Mouse (Mus musculus): Measurements from ENCODE around the gene Fam98c. TPM values are rescaled to one million over a fixed set of nuclear protein-coding genes. Genes with fewer than 3 reads are reported as not detected.
"Not testable (repeated sequence)": the region's sequence is repeated elsewhere in the genome, so short reads cannot be mapped to it uniquely, and the experiment has no call there.

The Fam98c gene
- polyA plus RNA-seq (2014; fragmentation: Nextera tagmentation; extraction: Ambion mirVana) = 15.4 and 16.5 TPM in 2 replicates

- Histone ChIP-seq H3K9ac (ENCODE audit: low read depth, low read length) (peak within 1 kb of the TSS; percentile 77), H3K36me3 (ENCODE audit: control insufficient read depth, insufficient read depth, low read length) (no peaks in the 10 kb centered on the region), H3K4me3 (ENCODE audit: low read depth, low read length) (peak within 1 kb of the TSS; percentile 79), H3K27ac (replicated peaks; ENCODE audit: low read depth, low read length) (peak within 1 kb of the TSS; percentile 82), H3K4me1 (ENCODE audit: control insufficient read depth, insufficient read depth, low read length) (0 out of 2 replicates have a peak, but pooled peaks cover 2% of the 10 kb centered on the region), H3K4me2 (ENCODE audit: low read depth, low read length) (peak within 1 kb of the TSS; percentile 97), H3K27me3 (replicated peaks; ENCODE audit: control insufficient read depth, insufficient read depth, low read length) (0 out of 2 replicates have a peak, but pooled peaks cover 7% of the 10 kb centered on the region), H3K9me3 (ENCODE audit: control insufficient read depth, low read length) (no peaks in the 10 kb centered on the region)
- 7% methylated on average over 28 of the region's 68 CpGs for WGBS
- DNase-seq (ENCODE audit: low spot score) = peak; percentile 92
- peak; percentile 89 for ATAC-seq (ENCODE audit: low read depth)
These were observed at the start of gene Fam98c for GRCm38 (mm10) chr7:29155838-29156782. Gene Fam98c, minus strand, starts transcription at chr7:29156234.

DNA sequence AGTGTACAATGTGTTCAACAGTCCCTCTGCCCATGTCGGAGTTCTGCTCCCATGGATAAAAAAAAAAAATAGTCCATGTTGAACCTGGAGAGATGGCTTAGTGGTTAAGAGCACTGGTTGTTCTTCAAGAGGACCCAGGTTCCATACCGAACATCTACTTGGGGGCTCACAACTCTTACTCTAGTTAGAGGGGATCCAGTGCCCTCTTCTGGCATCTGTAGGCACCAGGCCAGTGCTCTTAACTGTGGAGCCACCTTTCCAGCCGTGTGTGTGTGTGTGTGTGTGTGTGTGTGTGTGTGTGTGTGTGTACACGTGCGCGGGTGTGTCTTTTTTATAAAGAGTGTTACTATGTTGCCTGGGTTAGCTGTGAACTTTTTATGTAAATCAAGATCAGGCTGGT is 46.5 kb upstream of the Fam98c start:
- Histone ChIP-seq H3K27ac (replicated peaks; ENCODE audit: low read depth, low read length) (no peak overlapping the region), H3K9ac (ENCODE audit: low read depth, low read length) (no peak overlapping the region), H3K27me3 (replicated peaks; ENCODE audit: control insufficient read depth, insufficient read depth, low read length) (no peaks in the 10 kb centered on the region), H3K4me2 (ENCODE audit: low read depth, low read length) (no peak overlapping the region), H3K4me3 (ENCODE audit: low read depth, low read length) (no peak overlapping the region), H3K9me3 (ENCODE audit: control insufficient read depth, low read length) (no peaks in the 10 kb centered on the region), H3K36me3 (ENCODE audit: control insufficient read depth, insufficient read depth, low read length) (no peaks in the 10 kb centered on the region), H3K4me1 (ENCODE audit: control insufficient read depth, insufficient read depth, low read length) (no peaks in the 10 kb centered on the region)
- ATAC-seq (ENCODE audit: low read depth) = no peak
- DNase-seq (ENCODE audit: low spot score) = no peak
- 82% methylated on average over 6 of the region's 6 CpGs for WGBS

GRCm38 (mm10) chr7:29194230-29194629 is 38.2 kb upstream of the Fam98c start:
- DNase-seq (ENCODE audit: low spot score); H3K36me3 ChIP-seq (ENCODE audit: control insufficient read depth, insufficient read depth, low read length); H3K4me1 ChIP-seq (ENCODE audit: control insufficient read depth, insufficient read depth, low read length); ATAC-seq (ENCODE audit: low read depth); H3K9me3 ChIP-seq (ENCODE audit: control insufficient read depth, low read length); H3K27me3 ChIP-seq (replicated peaks; ENCODE audit: control insufficient read depth, insufficient read depth, low read length); H3K9ac ChIP-seq (ENCODE audit: low read depth, low read length); H3K27ac ChIP-seq (replicated peaks; ENCODE audit: low read depth, low read length); H3K4me3 ChIP-seq (ENCODE audit: low read depth, low read length); H3K4me2 ChIP-seq (ENCODE audit: low read depth, low read length): not testable (repeated sequence)
- 100% methylated on average over 1 of the region's 1 CpGs for WGBS

DNA sequence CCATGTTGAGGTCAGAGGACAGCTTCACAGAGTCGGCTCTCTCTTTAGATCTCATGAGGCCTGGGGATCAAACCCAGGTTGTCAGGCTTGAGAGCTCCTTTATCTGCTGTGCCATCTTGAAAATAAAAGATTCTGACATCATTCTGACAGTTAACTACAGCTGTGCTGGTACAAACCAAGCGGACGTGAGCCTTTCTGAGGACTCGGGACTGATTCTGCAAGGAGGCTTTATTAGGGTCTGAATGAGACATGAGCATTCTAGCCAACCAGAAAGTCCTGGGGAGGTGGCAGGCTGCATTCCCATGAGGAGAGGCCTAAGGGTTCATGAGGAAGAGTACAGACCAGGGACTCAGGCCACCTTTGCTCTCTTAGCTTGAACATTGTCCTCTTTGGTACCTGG is 25.3 kb upstream of the Fam98c start:
- ATAC-seq (ENCODE audit: low read depth); H3K4me2 ChIP-seq (ENCODE audit: low read depth, low read length): not testable (repeated sequence)
- WGBS = 90% methylated on average over 4 of the region's 4 CpGs

DNA sequence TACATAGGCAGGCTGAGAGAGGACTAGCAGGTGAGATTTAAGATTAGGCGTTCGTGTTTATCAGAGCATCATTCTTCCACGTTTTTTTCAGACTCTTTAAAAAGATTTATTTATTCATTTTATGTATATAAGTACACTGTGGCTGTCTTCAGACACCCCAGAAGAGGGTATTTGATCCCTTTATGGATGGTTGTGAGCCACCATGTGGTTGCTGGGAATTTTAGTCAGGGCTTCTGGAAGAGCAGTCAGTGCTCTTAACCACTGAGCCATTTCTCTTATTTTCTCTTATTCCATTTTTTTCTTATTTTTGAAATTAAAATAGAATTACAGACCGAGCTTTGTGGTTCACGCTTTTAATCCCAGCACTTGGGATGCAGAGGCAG is 24.8 kb upstream of the Fam98c start:
- peak; percentile 19 for ATAC-seq (ENCODE audit: low read depth)
- peaks cover 10% of the 10 kb centered on the region; the same call in 1 of the 2 replicates for H3K4me1 ChIP-seq (ENCODE audit: control insufficient read depth, insufficient read depth, low read length)
- H3K4me2 ChIP-seq (ENCODE audit: low read depth, low read length) = peak overlapping the region; percentile 81
- no peak for DNase-seq (ENCODE audit: low spot score)
- no peak overlapping the region for H3K27ac ChIP-seq (replicated peaks; ENCODE audit: low read depth, low read length)
- no peak overlapping the region for H3K9ac ChIP-seq (ENCODE audit: low read depth, low read length)
- H3K36me3 ChIP-seq (ENCODE audit: control insufficient read depth, insufficient read depth, low read length) = peaks cover 18% of the 10 kb centered on the region; the same call in 1 of the 2 replicates
- no peaks in the 10 kb centered on the region for H3K27me3 ChIP-seq (replicated peaks; ENCODE audit: control insufficient read depth, insufficient read depth, low read length)
- no peaks in the 10 kb centered on the region for H3K9me3 ChIP-seq (ENCODE audit: control insufficient read depth, low read length)
- WGBS = 38% methylated on average over 5 of the region's 5 CpGs
- peak overlapping the region; percentile 73 for H3K4me3 ChIP-seq (ENCODE audit: low read depth, low read length)

More for the DNA sequence above, 25.3 kb upstream of the Fam98c start:
- not testable (repeated sequence) for H3K9me3 ChIP-seq (ENCODE audit: control insufficient read depth, low read length); H3K27ac ChIP-seq (replicated peaks; ENCODE audit: low read depth, low read length); H3K4me3 ChIP-seq (ENCODE audit: low read depth, low read length); H3K9ac ChIP-seq (ENCODE audit: low read depth, low read length); H3K4me1 ChIP-seq (ENCODE audit: control insufficient read depth, insufficient read depth, low read length); H3K27me3 ChIP-seq (replicated peaks; ENCODE audit: control insufficient read depth, insufficient read depth, low read length); DNase-seq (ENCODE audit: low spot score)
- peaks cover 14% of the 10 kb centered on the region; the same call in 1 of the 2 replicates for H3K36me3 ChIP-seq (ENCODE audit: control insufficient read depth, insufficient read depth, low read length)

- ATAC-seq (ENCODE audit: low read depth) (peak; percentile 97), DNase-seq (ENCODE audit: low spot score) (peak; percentile 99)
- under 1% methylated on average over 62 of the region's 62 CpGs for WGBS
- H3K27ac ChIP-seq (replicated peaks; ENCODE audit: low read depth, low read length) = peak within 1 kb of the TSS; percentile 66
- H3K4me2 ChIP-seq (ENCODE audit: low read depth, low read length) = peak within 1 kb of the TSS; percentile 81
- no peaks in the 10 kb centered on the region for H3K9me3 ChIP-seq (ENCODE audit: control insufficient read depth, low read length)
- H3K4me3 ChIP-seq (ENCODE audit: low read depth, low read length) = peak within 1 kb of the TSS; percentile 73
- peaks cover 24% of the 10 kb centered on the region for H3K36me3 ChIP-seq (ENCODE audit: control insufficient read depth, insufficient read depth, low read length)
- H3K9ac ChIP-seq (ENCODE audit: low read depth, low read length) = peak within 1 kb of the TSS; percentile 89
- H3K27me3 ChIP-seq (replicated peaks; ENCODE audit: control insufficient read depth, insufficient read depth, low read length) = no peaks in the 10 kb centered on the region
- H3K4me1 ChIP-seq (ENCODE audit: control insufficient read depth, insufficient read depth, low read length) = peaks cover 10% of the 10 kb centered on the region; the same call in 1 of the 2 replicates
These were observed 24.2 kb upstream of the Fam98c start, which contains the start of gene Psmd8 for GRCm38 (mm10) chr7:29180077-29180853. Gene Psmd8, minus strand, starts transcription at chr7:29180701.

GRCm38 (mm10) chr7:29179323-29179722 is 23.3 kb upstream of the Fam98c start:
- 32% methylated on average over 7 of the region's 7 CpGs for WGBS
- Histone ChIP-seq H3K4me3 (ENCODE audit: low read depth, low read length) (peak overlapping the region; percentile 73), H3K27me3 (replicated peaks; ENCODE audit: control insufficient read depth, insufficient read depth, low read length) (peaks cover 8% of the 10 kb centered on the region), H3K36me3 (ENCODE audit: control insufficient read depth, insufficient read depth, low read length) (peaks cover 34% of the 10 kb centered on the region), H3K4me1 (ENCODE audit: control insufficient read depth, insufficient read depth, low read length) (peaks cover 10% of the 10 kb centered on the region; the same call in 1 of the 2 replicates), H3K9me3 (ENCODE audit: control insufficient read depth, low read length) (no peaks in the 10 kb centered on the region), H3K9ac (ENCODE audit: low read depth, low read length) (peak overlapping the region; percentile 89), H3K27ac (replicated peaks; ENCODE audit: low read depth, low read length) (no peak overlapping the region), H3K4me2 (ENCODE audit: low read depth, low read length) (peak overlapping the region; percentile 81)
- DNase-seq (ENCODE audit: low spot score) = no peak
- no peak for ATAC-seq (ENCODE audit: low read depth)

DNA sequence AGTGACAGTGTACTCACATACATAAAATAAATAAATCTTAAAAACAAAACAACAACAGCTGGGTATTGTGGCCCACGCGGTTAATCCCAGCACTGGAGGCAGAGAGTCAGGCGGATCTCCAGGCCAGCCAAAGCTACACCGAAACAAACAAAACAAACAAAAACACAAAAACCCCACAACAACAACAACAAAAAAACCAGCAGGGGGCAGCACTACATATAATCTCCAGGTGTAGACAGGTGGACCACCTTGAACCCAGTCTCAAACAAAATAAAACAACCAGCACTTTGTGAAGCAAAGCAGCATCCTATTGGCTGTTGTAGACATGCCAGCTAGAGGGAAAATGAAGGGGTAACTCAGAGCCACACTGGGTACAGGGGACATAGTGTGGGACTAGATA is 22.1 kb upstream of the Fam98c start:
- DNase-seq (ENCODE audit: low spot score) = no peak
- no peak overlapping the region for H3K27ac ChIP-seq (replicated peaks; ENCODE audit: low read depth, low read length)
- H3K27me3 ChIP-seq (replicated peaks; ENCODE audit: control insufficient read depth, insufficient read depth, low read length) = peaks cover 20% of the 10 kb centered on the region
- no peak overlapping the region for H3K4me2 ChIP-seq (ENCODE audit: low read depth, low read length)
- no peak overlapping the region for H3K9ac ChIP-seq (ENCODE audit: low read depth, low read length)
- no peak overlapping the region for H3K4me3 ChIP-seq (ENCODE audit: low read depth, low read length)
- H3K4me1 ChIP-seq (ENCODE audit: control insufficient read depth, insufficient read depth, low read length) = peaks cover 10% of the 10 kb centered on the region; the same call in 1 of the 2 replicates
- 83% methylated on average over 4 of the region's 4 CpGs for WGBS
- no peak for ATAC-seq (ENCODE audit: low read depth)
- H3K36me3 ChIP-seq (ENCODE audit: control insufficient read depth, insufficient read depth, low read length) = peaks cover 46% of the 10 kb centered on the region
- H3K9me3 ChIP-seq (ENCODE audit: control insufficient read depth, low read length) = no peaks in the 10 kb centered on the region
